Mouse (Mus musculus): Measurements from ENCODE around the gene Cav2.

The Cav2 gene

DNA sequence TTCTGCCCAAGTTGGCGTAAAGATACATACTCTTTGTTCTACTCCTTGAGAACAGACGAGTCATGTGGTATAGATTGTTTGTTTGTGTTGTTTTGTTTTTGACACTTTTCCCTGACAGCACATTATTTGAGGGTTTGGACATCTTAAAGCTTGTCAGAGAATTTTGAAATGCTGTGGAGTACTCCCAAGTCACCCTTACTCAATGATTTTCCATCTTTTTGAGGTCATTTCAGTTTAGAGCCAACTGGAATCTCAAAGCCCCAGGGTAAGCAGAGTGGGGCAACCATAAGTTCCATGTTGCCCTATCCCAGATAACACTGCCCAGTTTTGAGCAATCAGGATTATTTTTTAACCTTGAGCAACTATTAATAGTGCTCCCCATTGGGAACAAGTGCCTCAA is 33.3 kb downstream of the Cav2 start:
- no peak for DNase-seq (ENCODE audit: low spot score)

DNA sequence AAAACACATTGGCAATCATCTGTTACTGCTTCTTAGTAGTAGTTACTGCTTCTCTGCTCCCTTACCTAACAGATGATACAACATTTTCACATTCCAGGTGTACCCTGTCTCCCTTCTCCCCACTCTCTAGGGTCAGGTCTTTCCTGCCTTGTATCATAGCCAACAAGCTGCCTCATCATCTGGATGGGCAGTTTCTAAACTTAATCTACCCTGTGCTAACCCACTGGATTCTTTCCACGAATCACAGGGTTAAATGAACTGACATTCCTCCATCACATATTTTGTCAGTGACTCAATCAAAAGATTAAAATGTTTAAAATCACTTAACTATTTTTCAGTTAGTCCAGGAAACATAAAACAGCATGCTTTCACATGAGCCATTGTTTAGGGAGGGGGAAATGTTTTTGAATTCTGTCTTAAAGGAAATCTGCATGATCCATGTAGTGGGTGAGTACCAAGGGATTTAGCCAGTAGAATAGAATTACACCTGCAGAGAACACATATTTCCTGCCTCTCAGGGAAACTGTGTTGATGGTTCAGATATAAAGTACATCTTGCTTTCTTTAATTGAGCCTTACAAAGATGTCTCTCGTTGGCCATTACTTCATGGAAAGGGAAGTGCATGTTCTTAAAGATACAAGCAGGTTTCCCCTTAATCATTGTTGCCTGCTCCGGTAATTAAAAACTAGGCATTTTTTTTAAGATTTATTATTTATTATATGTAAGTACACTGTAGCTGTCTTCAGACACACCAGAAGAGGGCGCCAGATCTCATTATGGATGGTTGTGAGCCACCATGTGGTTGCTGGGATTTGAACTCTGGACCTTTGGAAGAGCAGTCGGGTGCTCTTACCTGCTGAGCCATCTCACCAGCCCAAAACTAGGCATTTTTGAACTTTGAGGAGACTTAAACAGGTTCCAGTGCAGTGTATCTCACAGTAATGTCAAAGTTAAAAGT is 34.0 kb downstream of the Cav2 start:
- no peak for DNase-seq (ENCODE audit: low spot score)

DNA sequence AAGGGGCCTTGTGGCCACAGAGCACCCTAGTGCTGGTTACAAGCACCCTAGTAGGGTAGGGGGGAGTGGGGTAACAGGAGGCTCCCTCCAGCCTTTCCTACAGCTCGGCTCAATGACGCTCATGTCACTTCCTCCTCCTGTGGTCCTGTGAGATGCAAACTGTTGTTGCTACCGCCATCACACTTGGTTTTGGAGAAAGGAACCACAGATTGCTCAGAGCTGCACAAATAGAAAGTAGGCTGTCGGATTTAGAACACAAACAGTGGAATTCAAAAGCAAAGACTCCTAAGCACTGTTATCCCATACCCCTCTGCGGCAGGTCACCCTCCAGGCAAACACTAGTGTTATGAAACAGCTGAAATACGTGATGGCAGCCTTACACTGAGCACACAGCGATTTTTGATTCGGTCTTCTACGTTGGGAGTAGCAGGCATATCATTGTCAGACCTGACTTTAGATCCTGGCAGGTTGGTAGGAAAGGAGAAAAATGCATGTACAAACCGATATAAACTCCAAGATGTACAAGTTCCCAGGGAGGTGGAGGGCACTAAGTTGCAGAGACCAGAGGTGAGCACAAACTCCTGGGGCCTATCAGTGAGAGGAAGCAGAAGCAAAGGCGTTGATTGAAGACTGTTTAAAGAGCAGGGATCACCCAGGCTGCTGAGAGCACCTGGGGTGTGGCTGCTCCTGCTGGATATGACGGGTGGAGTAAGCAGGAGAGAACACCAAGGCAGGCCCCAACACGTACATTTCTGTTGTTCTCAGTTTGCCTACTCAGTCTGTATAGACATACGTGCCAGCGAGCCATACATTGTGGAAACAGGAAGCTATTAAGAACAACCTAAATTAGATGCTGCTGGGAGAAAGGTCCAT is 35.5 kb downstream of the Cav2 start:
- peak; percentile 37 for DNase-seq (ENCODE audit: low spot score)

DNA sequence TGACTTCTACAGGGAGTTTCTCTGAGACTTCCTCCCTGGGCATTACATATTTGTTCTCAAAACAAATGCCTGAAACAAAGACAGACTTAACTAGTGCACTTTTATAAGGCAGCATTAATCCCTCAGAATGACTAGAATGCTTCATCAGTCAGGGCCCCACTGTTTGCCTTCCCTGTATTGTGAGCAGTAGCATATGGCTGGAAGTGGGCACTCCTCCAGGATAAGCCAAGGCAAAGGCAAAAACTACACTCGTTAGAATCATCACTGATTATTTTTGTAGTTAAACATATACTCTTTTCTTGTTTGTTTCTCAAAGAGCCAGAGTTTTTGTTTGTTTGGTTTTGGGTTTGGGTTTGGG is 36.2 kb downstream of the Cav2 start:
- DNase-seq (ENCODE audit: low spot score), result no peak

DNA sequence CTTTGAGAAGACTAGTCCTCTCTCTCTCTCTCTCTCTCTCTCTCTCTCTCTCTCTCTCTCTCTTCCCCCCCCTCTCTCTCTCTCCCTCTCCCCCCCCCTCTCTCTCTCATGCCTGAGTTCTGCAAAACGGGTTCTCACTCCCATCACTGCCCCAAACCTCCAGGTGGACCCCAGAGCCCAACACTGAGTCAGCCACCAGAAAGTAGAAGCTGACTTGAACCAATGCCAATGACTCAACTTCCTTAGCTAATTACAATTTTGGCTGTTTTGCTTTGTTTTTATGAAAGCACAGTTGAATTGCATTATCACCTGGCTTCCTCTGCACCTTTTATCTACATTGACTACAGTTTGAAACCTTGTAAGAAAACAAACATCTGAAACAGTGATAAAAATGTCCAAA is 37.0 kb downstream of the Cav2 start:
- no peak for DNase-seq (ENCODE audit: low spot score)

DNA sequence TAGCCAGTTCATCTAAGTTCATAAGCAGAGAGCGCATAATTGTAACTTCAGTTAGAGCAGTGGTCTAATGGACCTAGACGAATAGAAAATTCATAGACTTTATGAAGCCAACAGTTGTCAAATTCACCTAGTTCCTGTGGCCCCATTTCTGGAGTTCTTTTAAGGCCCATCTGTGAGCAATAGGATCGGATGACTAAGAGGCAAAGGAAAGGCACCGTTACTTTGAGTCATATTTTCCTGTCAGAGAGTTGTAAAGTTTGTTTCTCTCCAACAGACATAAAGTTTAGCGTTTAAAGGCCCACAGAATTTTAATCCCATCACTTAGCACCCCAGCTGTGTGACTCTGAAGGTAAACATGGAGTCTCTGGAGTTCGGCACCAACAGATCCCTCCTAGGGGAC is 41.0 kb downstream of the Cav2 start:
- no peak for DNase-seq (ENCODE audit: low spot score)

DNA sequence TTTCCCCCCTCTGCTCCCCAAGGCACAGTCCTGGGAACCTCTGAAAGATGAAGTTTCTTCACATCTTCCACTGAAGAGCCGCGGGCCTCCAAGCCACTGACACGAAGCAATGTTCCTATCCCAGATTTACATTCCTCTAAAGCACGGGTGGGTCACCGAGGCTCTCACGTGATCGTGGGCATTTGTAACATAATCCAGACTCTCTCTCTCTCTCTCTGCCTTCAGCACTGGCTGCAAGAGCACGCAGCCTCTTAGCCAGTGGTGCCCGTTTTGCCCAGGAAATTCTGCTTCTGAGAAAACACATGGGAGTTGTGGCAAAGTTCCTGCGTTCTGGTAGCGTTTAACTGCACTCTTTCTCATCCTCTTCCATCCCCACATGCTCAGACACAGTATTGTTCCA is 46.2 kb downstream of the Cav2 start:
- no peak for DNase-seq (ENCODE audit: low spot score)

DNA sequence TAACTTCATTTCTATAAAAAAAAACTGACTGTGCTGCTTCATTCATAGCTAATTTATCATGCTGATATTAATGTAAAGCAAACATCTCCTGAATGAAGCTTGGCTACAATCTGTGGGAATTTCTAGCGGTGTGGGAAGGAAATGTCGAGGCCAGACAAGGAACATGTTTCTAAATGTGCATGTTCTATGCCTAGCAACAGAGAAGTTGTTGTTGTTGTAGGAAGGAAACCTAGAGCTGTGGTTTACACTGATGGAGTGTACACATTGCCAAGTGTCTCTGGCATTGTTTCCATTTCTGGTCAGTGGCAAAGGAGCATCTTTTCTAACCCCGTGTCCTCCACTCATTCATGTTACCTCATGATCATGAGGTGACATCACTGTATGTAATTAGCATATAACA is 48.8 kb downstream of the Cav2 start:
- no peak for DNase-seq (ENCODE audit: low spot score)

DNA sequence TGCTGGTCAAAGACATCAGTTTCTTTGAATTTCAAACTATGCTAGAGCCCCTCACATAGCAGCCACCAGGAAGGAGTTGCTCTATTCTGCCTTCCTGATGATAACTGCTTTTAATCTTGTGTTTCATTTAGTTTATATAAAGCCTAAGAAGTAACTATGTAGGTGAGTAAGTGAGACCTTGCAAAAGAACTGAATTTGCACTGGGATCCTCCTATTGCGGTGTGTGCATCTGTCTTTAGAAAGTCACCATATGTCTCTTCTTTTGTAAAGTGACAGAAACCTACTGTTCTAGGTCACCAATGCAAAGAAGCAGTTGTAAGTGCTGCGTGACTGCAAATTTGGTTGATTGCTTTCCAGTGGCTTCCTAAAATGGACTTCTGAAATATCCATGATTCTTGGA is 56.7 kb downstream of the Cav2 start:
- DNase-seq (ENCODE audit: low spot score), result no peak
